Mouse (Mus musculus) forebrain, embryonic 14.5 days (tissue): ENCODE results near the gene Slc31a1. TPM values are rescaled to one million over a fixed set of nuclear protein-coding genes. Genes with fewer than 3 reads are reported as not detected.

ENCODE experiments used
- ATAC-seq: fragments of 200-750 bp; cut with Nextera tagmentation; 2 replicates; pipeline ENCODE4 v1.8.0; 2017; ENCODE audit warnings: mild to moderate bottlenecking, moderate library complexity
- DNase-seq: peaks from one replicate; pipeline ENCODE4 v3.0.0-alpha.2; 2015; ENCODE audit warnings: low spot score
- H3K27ac ChIP-seq: fragments of 300-500 bp; sonication (generic); 2 replicates; pipeline ENCODE4 v1.5.1; 2014; ENCODE audit warnings: low read depth, mild to moderate bottlenecking, control low read depth, low read length, moderate library complexity
- H3K27me3 ChIP-seq: fragments of 300-500 bp; sonication (generic); replicated peaks from 2 replicates; pipeline ENCODE4 v1.6.1; 2014; ENCODE audit warnings: low read length, control low read depth, mixed read lengths; ENCODE audit not compliant: control insufficient read depth, insufficient read depth
- H3K36me3 ChIP-seq: fragments of 300-500 bp; sonication (generic); 2 replicates; pipeline ENCODE4 v1.6.1; 2014; ENCODE audit warnings: low read length, control low read depth; ENCODE audit not compliant: control insufficient read depth, insufficient read depth
- H3K4me1 ChIP-seq: fragments of 300-500 bp; sonication (generic); 2 replicates; pipeline ENCODE4 v1.6.1; 2014; ENCODE audit warnings: antibody characterized with exemption, low read length, control low read depth; ENCODE audit not compliant: control insufficient read depth, insufficient read depth
- H3K4me2 ChIP-seq: fragments of 300-500 bp; sonication (generic); 2 replicates; pipeline ENCODE4 v1.6.1; 2014; ENCODE audit warnings: mild to moderate bottlenecking, control low read depth, low read length
- H3K4me3 ChIP-seq: fragments of 300-500 bp; sonication (generic); 2 replicates; pipeline ENCODE4 v1.5.1; 2014; ENCODE audit warnings: low read depth, low read length, control low read depth
- H3K9ac ChIP-seq: fragments of 300-500 bp; sonication (generic); 2 replicates; pipeline ENCODE4 v1.6.1; 2014; ENCODE audit warnings: mild to moderate bottlenecking, low read length, control low read depth, moderate library complexity
- H3K9me3 ChIP-seq: fragments of 300-500 bp; sonication (generic); replicated peaks from 2 replicates; pipeline ENCODE4 v1.6.1; 2016; ENCODE audit warnings: low read length, control low read depth, mixed read lengths; ENCODE audit not compliant: control insufficient read depth
- WGBS: fragments of 180-500 bp; shearing (Covaris S2); extraction: QIAGEN DNeasy Blood & Tissue Kit; methylation state at CpG from one replicate; pipeline ENCODE4 v1.1.7; 2014; 5-methylcytosine and 5-hydroxymethylcytosine counted together
- polyA plus RNA-seq: library from polyadenylated mRNA; unstranded; fragments of >200 nt; fragmentation: Nextera tagmentation; extraction: Ambion mirVana; gene quantifications from 2 replicates; pipeline ENCODE4 v1.2.1, GENCODE M21; 2014

The Slc31a1 gene
- polyA plus RNA-seq, 1 experiment from 2014 or later: 44.9 TPM

- no peak overlapping the region for H3K4me3 ChIP-seq
- no peaks in the 10 kb centered on the region for H3K4me1 ChIP-seq
- ATAC-seq (no peak), DNase-seq (no peak)
- no peak overlapping the region for H3K27ac ChIP-seq
- H3K9ac ChIP-seq: no peak overlapping the region
- H3K9me3 ChIP-seq: no peaks in the 10 kb centered on the region
- no peak overlapping the region for H3K4me2 ChIP-seq
- H3K36me3 ChIP-seq: peaks cover 67% of the 10 kb centered on the region
- 90% methylated on average over 5 of the region's 5 CpGs for WGBS
- H3K27me3 ChIP-seq: no peaks in the 10 kb centered on the region
These were observed 29.3 kb downstream of the Slc31a1 start for GRCm38 (mm10) chr4:62389592-62390512.

- no peak overlapping the region for H3K4me3 ChIP-seq
- no peak overlapping the region for H3K27ac ChIP-seq
- 94% methylated on average over 7 of the region's 7 CpGs for WGBS
- no peaks in the 10 kb centered on the region for H3K4me1 ChIP-seq
- peaks cover 77% of the 10 kb centered on the region for H3K36me3 ChIP-seq
- no peak overlapping the region for H3K4me2 ChIP-seq
- no peak overlapping the region for H3K9ac ChIP-seq
- no peak for DNase-seq
- no peak; the same call in 1 of the 2 replicates for ATAC-seq
- H3K27me3 ChIP-seq: no peaks in the 10 kb centered on the region
- no peaks in the 10 kb centered on the region for H3K9me3 ChIP-seq
These were observed 31.4 kb downstream of the Slc31a1 start for GRCm38 (mm10) chr4:62391892-62392291.

- Histone ChIP-seq H3K4me1 (no peaks in the 10 kb centered on the region), H3K4me3 (no peak overlapping the region), H3K27me3 (no peaks in the 10 kb centered on the region), H3K9ac (no peak overlapping the region), H3K9me3 (no peaks in the 10 kb centered on the region), H3K4me2 (no peak overlapping the region), H3K27ac (0 out of 2 replicates have a peak overlapping the region, but pooled peaks have one; percentile 17), H3K36me3 (peaks cover 79% of the 10 kb centered on the region)
- no peak for DNase-seq
- no peak for ATAC-seq
- WGBS: 37% methylated on average over 6 of the region's 6 CpGs
These were observed 32.9 kb downstream of the Slc31a1 start for GRCm38 (mm10) chr4:62393459-62393858.

GRCm38 (mm10) chr4:62395806-62396205, 35.3 kb downstream of the Slc31a1 start:
- no peaks in the 10 kb centered on the region for H3K4me1 ChIP-seq
- DNase-seq: no peak
- H3K9ac ChIP-seq: no peak overlapping the region
- no peak overlapping the region for H3K27ac ChIP-seq
- H3K27me3 ChIP-seq: no peaks in the 10 kb centered on the region
- no peak for ATAC-seq
- no peak overlapping the region for H3K4me2 ChIP-seq
- H3K36me3 ChIP-seq: peaks cover 79% of the 10 kb centered on the region
- H3K9me3 ChIP-seq: no peaks in the 10 kb centered on the region
- 95% methylated on average over 1 of the region's 1 CpGs for WGBS
- H3K4me3 ChIP-seq: no peak overlapping the region

GRCm38 (mm10) chr4:62397616-62398365, 37.3 kb downstream of the Slc31a1 start:
- no peak for ATAC-seq
- 89% methylated on average over 4 of the region's 4 CpGs for WGBS
- peaks cover 81% of the 10 kb centered on the region for H3K36me3 ChIP-seq

GRCm38 (mm10) chr4:62398956-62399355, 38.4 kb downstream of the Slc31a1 start:
- no peaks in the 10 kb centered on the region for H3K9me3 ChIP-seq
- peaks cover 76% of the 10 kb centered on the region for H3K36me3 ChIP-seq
- H3K27ac ChIP-seq: no peak overlapping the region
- H3K4me1 ChIP-seq: no peaks in the 10 kb centered on the region
- 92% methylated on average over 3 of the region's 3 CpGs for WGBS
- ATAC-seq (no peak), DNase-seq (no peak)
- no peak overlapping the region for H3K9ac ChIP-seq
- no peak overlapping the region for H3K4me3 ChIP-seq
- no peak overlapping the region for H3K4me2 ChIP-seq
- no peaks in the 10 kb centered on the region for H3K27me3 ChIP-seq

More at GRCm38 (mm10) chr4:62397616-62398365, 37.3 kb downstream of the Slc31a1 start:
- no peak overlapping the region for H3K27ac ChIP-seq
- no peak for DNase-seq
- H3K4me2 ChIP-seq: no peak overlapping the region
- no peak overlapping the region for H3K9ac ChIP-seq
- H3K4me1 ChIP-seq: no peaks in the 10 kb centered on the region
- no peaks in the 10 kb centered on the region for H3K9me3 ChIP-seq
- H3K27me3 ChIP-seq: no peaks in the 10 kb centered on the region
- H3K4me3 ChIP-seq: no peak overlapping the region

- DNase-seq: no peak
- ATAC-seq: no peak
- 82% methylated on average over 4 of the region's 4 CpGs for WGBS
- H3K4me3 ChIP-seq: no peak overlapping the region
- H3K9ac ChIP-seq: no peak overlapping the region
- peaks cover 23% of the 10 kb centered on the region for H3K36me3 ChIP-seq
- no peaks in the 10 kb centered on the region for H3K27me3 ChIP-seq
- H3K4me2 ChIP-seq: no peak overlapping the region
- peaks cover 23% of the 10 kb centered on the region for H3K4me1 ChIP-seq
- H3K27ac ChIP-seq: no peak overlapping the region
- H3K9me3 ChIP-seq: no peaks in the 10 kb centered on the region
These were observed 45.6 kb downstream of the Slc31a1 start for GRCm38 (mm10) chr4:62406133-62406532.

- Histone ChIP-seq H3K4me1 (peaks cover 23% of the 10 kb centered on the region), H3K4me3 (peak overlapping the region; percentile 64), H3K27me3 (no peaks in the 10 kb centered on the region), H3K4me2 (peak overlapping the region; percentile 53), H3K9me3 (no peaks in the 10 kb centered on the region), H3K36me3 (peaks cover 22% of the 10 kb centered on the region), H3K9ac (peak overlapping the region; percentile 74), H3K27ac (peak overlapping the region; percentile 9; the same call in 1 of the 2 replicates)
- DNase-seq: peak; percentile 84
- WGBS: under 1% methylated on average over 35 of the region's 35 CpGs
- peak; percentile 65 for ATAC-seq
These were observed 47.4 kb downstream of the Slc31a1 start for GRCm38 (mm10) chr4:62407730-62408582.
